Mouse (Mus musculus) myocyte (in vitro differentiated cells): ENCODE data around the gene Nol4l. TPM values are rescaled to one million over a fixed set of nuclear protein-coding genes. Genes with fewer than 3 reads are reported as not detected.

Experiments
- H3K27me3 ChIP-seq: one replicate; pipeline ENCODE4 v1.6.1; 2011; ENCODE audit not compliant: control insufficient read depth, insufficient read depth, insufficient read length
- H3K36me3 ChIP-seq: one replicate; pipeline ENCODE4 v1.6.1; 2011; ENCODE audit not compliant: control insufficient read depth, insufficient read depth
- H3K4me2 ChIP-seq: one replicate; pipeline ENCODE4 v1.6.1; 2011; ENCODE audit warnings: low read depth, control low read depth
- H3K4me3 ChIP-seq: one replicate; pipeline ENCODE4 v1.5.1; 2011; ENCODE audit warnings: mild to moderate bottlenecking, control low read depth, moderate library complexity
- H3K79me2 ChIP-seq: one replicate; pipeline ENCODE4 v1.6.1; 2011; ENCODE audit not compliant: control insufficient read depth, insufficient read depth
- H3ac ChIP-seq: one replicate; pipeline ENCODE4 v1.6.1; 2011; ENCODE audit not compliant: control insufficient read depth, insufficient read length
- CEBPB ChIP-seq: IDR thresholded peaks from 2 replicates; pipeline ENCODE4 v1.6.1; 2011; ENCODE audit warnings: mild to moderate bottlenecking, moderate library complexity; ENCODE audit not compliant: poor library complexity, insufficient read depth, severe bottlenecking
- E2F4 ChIP-seq: IDR thresholded peaks from one replicate; pipeline ENCODE4 v1.6.1; 2011; ENCODE audit warnings: mild to moderate bottlenecking, control low read depth, moderate library complexity; ENCODE audit not compliant: insufficient read depth
- MAX ChIP-seq: IDR thresholded peaks from one replicate; pipeline ENCODE4 v1.6.1; 2011; ENCODE audit warnings: low read depth, mild to moderate bottlenecking, control low read depth
- MYOD1 ChIP-seq, 3 experiments: IDR thresholded peaks; one replicate each; pipeline ENCODE4 v1.6.1; 2011; ENCODE audit warnings: control low read depth in 2 of 3, low read depth in 2 of 3, mild to moderate bottlenecking in 2 of 3, moderate library complexity in 1 of 3; ENCODE audit not compliant: insufficient read length in 2 of 3, control insufficient read depth in 1 of 3
- MYOG ChIP-seq, 3 experiments: IDR thresholded peaks; one replicate each; pipeline ENCODE4 v1.6.1; 2011; ENCODE audit warnings: control low read depth in 2 of 3, low read depth in 2 of 3, mild to moderate bottlenecking in 2 of 3; ENCODE audit not compliant: insufficient read length in 2 of 3, control insufficient read depth in 1 of 3, insufficient read depth in 1 of 3
- POLR2A ChIP-seq: IDR thresholded peaks from one replicate; pipeline ENCODE4 v1.6.1; 2011; ENCODE audit warnings: low read depth, mild to moderate bottlenecking, control low read depth, moderate library complexity; ENCODE audit not compliant: insufficient read length
- POLR2AphosphoS2 ChIP-seq: IDR thresholded peaks from one replicate; pipeline ENCODE4 v1.6.1; 2011; ENCODE audit warnings: low read depth, control low read depth; ENCODE audit not compliant: insufficient read length
- REST ChIP-seq: IDR thresholded peaks from one replicate; pipeline ENCODE4 v1.6.1; 2011; ENCODE audit warnings: mild to moderate bottlenecking, control low read depth, moderate library complexity; ENCODE audit not compliant: insufficient read depth, insufficient read length
- SRF ChIP-seq: IDR thresholded peaks from one replicate; pipeline ENCODE4 v1.6.1; 2011; ENCODE audit warnings: low read depth; ENCODE audit not compliant: control insufficient read depth, insufficient read length
- TCF12 ChIP-seq: IDR thresholded peaks from one replicate; pipeline ENCODE4 v1.6.1; 2011; ENCODE audit warnings: mild to moderate bottlenecking, control low read depth; ENCODE audit not compliant: poor library complexity, insufficient read depth, severe bottlenecking
- TCF3 ChIP-seq: IDR thresholded peaks from one replicate; pipeline ENCODE4 v1.6.1; 2011; ENCODE audit warnings: low read depth, control low read depth; ENCODE audit not compliant: insufficient read length
- USF1 ChIP-seq: IDR thresholded peaks from one replicate; pipeline ENCODE4 v1.6.1; 2011; ENCODE audit warnings: low read depth, mild to moderate bottlenecking, control low read depth, moderate library complexity
- polyA plus RNA-seq: library from polyadenylated mRNA; unstranded; fragments of >200 nt; fragmentation: generic; extraction: Trizol; gene quantifications from one replicate; pipeline ENCODE4 v1.2.1, GENCODE M21; 2012; ENCODE audit warnings: missing spikeins

Nol4l gene
- polyA plus RNA-seq, 1 experiment, result 0.44 TPM

DNA sequence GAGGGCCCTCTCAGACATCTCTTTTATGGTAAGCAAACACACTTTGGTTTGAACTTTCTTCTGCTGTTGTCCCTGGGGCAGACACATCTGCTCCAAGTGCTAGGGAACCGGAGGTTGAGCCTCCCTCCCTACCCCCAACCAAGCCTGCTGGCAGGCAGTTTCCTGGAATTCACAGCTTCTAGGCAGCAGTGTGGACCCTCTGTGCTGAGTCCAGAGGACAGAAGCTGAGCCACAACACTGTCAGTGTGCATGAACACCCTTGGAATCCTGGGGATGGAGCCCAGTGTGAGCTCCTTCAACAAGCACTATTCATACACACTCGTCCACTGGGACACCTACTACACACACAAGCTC is 92.5 kb downstream of the Nol4l start:
- H3K27me3 ChIP-seq, result no peaks in the 10 kb centered on the region
- no peak overlapping the region for H3K4me2 ChIP-seq
- no peak overlapping the region for H3ac ChIP-seq
- no peak for TF ChIP-seq SRF
- TF ChIP-seq MYOD1 (IDR thresholded peaks at IDR 0.05; ENCODE audit: control insufficient read depth in 1 of 3, insufficient read length in 2 of 3, low read depth in 2 of 3), result no peak
- no peak for TF ChIP-seq TCF12
- no peak for TF ChIP-seq CEBPB
- no peak for TF ChIP-seq USF1
- TF ChIP-seq POLR2A, result no peak
- TF ChIP-seq TCF3, result no peak
- no peak for TF ChIP-seq POLR2AphosphoS2
- no peak overlapping the region for H3K4me3 ChIP-seq
- no peaks in the 10 kb centered on the region for H3K79me2 ChIP-seq
- no peaks in the 10 kb centered on the region for H3K36me3 ChIP-seq

DNA sequence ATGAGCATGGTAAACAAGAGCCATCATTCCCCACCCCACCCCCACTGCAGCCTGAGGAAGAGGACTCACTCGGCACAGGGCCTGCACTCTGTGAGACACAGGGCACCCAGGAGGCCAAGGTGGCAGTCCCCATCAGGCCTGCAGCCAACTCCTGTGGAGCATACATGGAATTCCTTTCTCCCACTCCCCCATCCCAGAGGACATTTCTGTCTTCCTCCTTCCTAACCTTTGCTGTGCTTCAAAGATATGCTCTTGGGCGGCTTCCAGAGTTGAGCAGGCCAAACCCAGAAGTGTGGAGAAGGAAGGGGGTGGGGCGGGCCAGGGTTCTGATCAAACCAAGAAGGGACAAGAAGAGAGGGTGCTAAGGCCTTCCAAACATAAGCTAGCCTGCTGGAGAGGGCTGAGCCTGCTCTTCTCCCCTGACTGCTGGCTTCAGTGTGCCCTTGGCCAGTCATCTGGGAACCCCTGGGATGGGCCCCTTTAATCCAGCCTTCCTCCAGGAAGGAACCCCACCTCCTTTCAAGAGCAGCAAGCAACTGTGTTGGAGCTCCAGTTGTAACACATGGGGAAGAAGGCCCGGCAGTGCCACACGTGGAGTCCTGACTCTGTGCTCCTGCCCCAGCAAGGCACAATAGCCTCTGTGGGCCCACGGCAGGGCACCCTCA is 93.0 kb downstream of the Nol4l start:
- Histone ChIP-seq H3K4me2 (no peak overlapping the region), H3ac (no peak overlapping the region), H3K4me3 (no peak overlapping the region), H3K36me3 (no peaks in the 10 kb centered on the region), H3K27me3 (no peaks in the 10 kb centered on the region), H3K79me2 (no peaks in the 10 kb centered on the region)
- TF ChIP-seq SRF (no peak), TCF3 (no peak), USF1 (no peak), CEBPB (no peak), POLR2AphosphoS2 (no peak), MYOG (IDR thresholded peaks at IDR 0.05; ENCODE audit: control insufficient read depth in 1 of 3, insufficient read depth in 1 of 3, insufficient read length in 2 of 3, low read depth in 2 of 3) (no peak), MYOD1 (IDR thresholded peaks at IDR 0.05; ENCODE audit: control insufficient read depth in 1 of 3, insufficient read length in 2 of 3, low read depth in 2 of 3) (no peak), MAX (no peak), POLR2A (no peak), REST (no peak), E2F4 (no peak)

GRCm38 (mm10) chr2:153434880-153435831 is 94.6 kb downstream of the Nol4l start:
- Histone ChIP-seq H3K4me2 (no peak overlapping the region), H3K4me3 (no peak overlapping the region), H3K36me3 (no peaks in the 10 kb centered on the region), H3K79me2 (no peaks in the 10 kb centered on the region), H3K27me3 (no peaks in the 10 kb centered on the region), H3ac (no peak overlapping the region)
- TF ChIP-seq TCF3 (no peak), POLR2A (no peak), REST (no peak), MYOD1 (IDR thresholded peaks at IDR 0.05; ENCODE audit: control insufficient read depth in 1 of 3, insufficient read length in 2 of 3, low read depth in 2 of 3) (no peak), POLR2AphosphoS2 (no peak), SRF (no peak), E2F4 (no peak)

- H3K79me2 ChIP-seq, result no peaks in the 10 kb centered on the region
- H3ac ChIP-seq, result no peak overlapping the region
- H3K4me2 ChIP-seq, result no peak overlapping the region
- no peaks in the 10 kb centered on the region for H3K27me3 ChIP-seq
- H3K36me3 ChIP-seq, result no peaks in the 10 kb centered on the region
- TF ChIP-seq MYOG (IDR thresholded peaks at IDR 0.05; ENCODE audit: control insufficient read depth in 1 of 3, insufficient read depth in 1 of 3, insufficient read length in 2 of 3, low read depth in 2 of 3) (no peak), REST (no peak), MAX (no peak), E2F4 (no peak), USF1 (no peak), POLR2AphosphoS2 (no peak), SRF (no peak), POLR2A (no peak), CEBPB (no peak), TCF12 (no peak), TCF3 (no peak), MYOD1 (IDR thresholded peaks at IDR 0.05; ENCODE audit: control insufficient read depth in 1 of 3, insufficient read length in 2 of 3, low read depth in 2 of 3) (no peak)
- H3K4me3 ChIP-seq, result no peak overlapping the region
Observed at GRCm38 (mm10) chr2:153433859-153434258, 95.9 kb downstream of the Nol4l start.
